Mouse (Mus musculus): ENCODE results near the gene Ywhag. TPM values are rescaled to one million over a fixed set of nuclear protein-coding genes. Genes with fewer than 3 reads are reported as not detected.
A peak's percentile ranks its signal among the peaks of the same experiment; 100 is the strongest.

Gene Ywhag
- polyA plus RNA-seq, 1 experiment from 2014 or later = 164 TPM

GRCm38 (mm10) chr5:135963280-135963627 lies 28.8 kb upstream of the Ywhag start:
- H3K9me3 ChIP-seq = no peaks in the 10 kb centered on the region
- H3K27me3 ChIP-seq = peaks cover 13% of the 10 kb centered on the region; the same call in 1 of the 2 replicates

GRCm38 (mm10) chr5:135962492-135963279 lies 28.3 kb upstream of the Ywhag start:
- ATAC-seq (ENCODE audit: insufficient number of reproducible peaks, insufficient read depth, low FRiP score, low TSS enrichment, low read depth) = peak; percentile 94
- under 1% methylated on average over 64 of the region's 64 CpGs for WGBS
- Histone ChIP-seq H3K27me3 (peaks cover 13% of the 10 kb centered on the region; the same call in 1 of the 2 replicates), H3K4me1 (peaks cover 23% of the 10 kb centered on the region), H3K4me2 (peak overlapping the region; percentile 91), H3K9me3 (no peaks in the 10 kb centered on the region), H3K27ac (peak overlapping the region; percentile 96), H3K9ac (peak overlapping the region; percentile 94), H3K36me3 (no peaks in the 10 kb centered on the region), H3K4me3 (peak overlapping the region; percentile 68)

More at GRCm38 (mm10) chr5:135963280-135963627, 28.8 kb upstream of the Ywhag start:
- peaks cover 20% of the 10 kb centered on the region for H3K4me1 ChIP-seq
- peak overlapping the region; percentile 91 for H3K4me2 ChIP-seq
- 2% methylated on average over 6 of the region's 6 CpGs for WGBS
- no peak for ATAC-seq (ENCODE audit: insufficient number of reproducible peaks, insufficient read depth, low FRiP score, low TSS enrichment, low read depth)
- peak overlapping the region; percentile 68 for H3K4me3 ChIP-seq
- peak overlapping the region; percentile 96 for H3K27ac ChIP-seq
- no peaks in the 10 kb centered on the region for H3K36me3 ChIP-seq
- H3K9ac ChIP-seq = peak overlapping the region; percentile 94

GRCm38 (mm10) chr5:135962125-135962491 lies 27.7 kb upstream of the Ywhag start:
- Histone ChIP-seq H3K27me3 (peaks cover 13% of the 10 kb centered on the region; the same call in 1 of the 2 replicates), H3K27ac (peak overlapping the region; percentile 96), H3K9me3 (no peaks in the 10 kb centered on the region), H3K4me1 (peaks cover 24% of the 10 kb centered on the region), H3K36me3 (no peaks in the 10 kb centered on the region), H3K4me2 (peak overlapping the region; percentile 91), H3K9ac (peak overlapping the region; percentile 37; the same call in 1 of the 2 replicates), H3K4me3 (peak overlapping the region; percentile 68)
- 2% methylated on average over 11 of the region's 11 CpGs for WGBS
- no peak for ATAC-seq (ENCODE audit: insufficient number of reproducible peaks, insufficient read depth, low FRiP score, low TSS enrichment, low read depth)

- Histone ChIP-seq H3K27me3 (peaks cover 13% of the 10 kb centered on the region; the same call in 1 of the 2 replicates), H3K4me1 (peaks cover 28% of the 10 kb centered on the region), H3K36me3 (no peaks in the 10 kb centered on the region), H3K9me3 (no peaks in the 10 kb centered on the region), H3K9ac (no peak overlapping the region), H3K4me2 (peak overlapping the region; percentile 91), H3K27ac (peak overlapping the region; percentile 96), H3K4me3 (no peak overlapping the region)
- ATAC-seq (ENCODE audit: insufficient number of reproducible peaks, insufficient read depth, low FRiP score, low TSS enrichment, low read depth) = no peak
- 97% methylated on average over 15 of the region's 15 CpGs for whole genome bisulfite sequencing
Measured at GRCm38 (mm10) chr5:135960909-135961635, 26.7 kb upstream of the Ywhag start.

- H3K27me3 ChIP-seq = 0 out of 2 replicates have a peak, but pooled peaks cover 4% of the 10 kb centered on the region
- no peak overlapping the region for H3K4me2 ChIP-seq
- ATAC-seq (ENCODE audit: insufficient number of reproducible peaks, insufficient read depth, low FRiP score, low TSS enrichment, low read depth) = no peak
- H3K36me3 ChIP-seq = no peaks in the 10 kb centered on the region
- H3K4me1 ChIP-seq = peaks cover 24% of the 10 kb centered on the region
- WGBS = 90% methylated on average over 7 of the region's 7 CpGs
- no peak overlapping the region for H3K9ac ChIP-seq
- H3K4me3 ChIP-seq = no peak overlapping the region
- H3K27ac ChIP-seq = no peak overlapping the region
- no peaks in the 10 kb centered on the region for H3K9me3 ChIP-seq
Measured at GRCm38 (mm10) chr5:135959911-135960310, 25.5 kb upstream of the Ywhag start.

- no peak overlapping the region for H3K9ac ChIP-seq
- peak overlapping the region; percentile 85 for H3K27ac ChIP-seq
- H3K4me3 ChIP-seq = no peak overlapping the region
- H3K27me3 ChIP-seq = no peaks in the 10 kb centered on the region
- H3K9me3 ChIP-seq = no peaks in the 10 kb centered on the region
- H3K4me1 ChIP-seq = peaks cover 24% of the 10 kb centered on the region
- no peak for ATAC-seq (ENCODE audit: insufficient number of reproducible peaks, insufficient read depth, low FRiP score, low TSS enrichment, low read depth)
- peak overlapping the region; percentile 48 for H3K4me2 ChIP-seq
- 88% methylated on average over 4 of the region's 4 CpGs for WGBS
- H3K36me3 ChIP-seq = no peaks in the 10 kb centered on the region
Measured at GRCm38 (mm10) chr5:135958367-135958766, 24.0 kb upstream of the Ywhag start.

- Histone ChIP-seq H3K27ac (peak overlapping the region; percentile 85), H3K36me3 (no peaks in the 10 kb centered on the region), H3K4me3 (peak overlapping the region; percentile 44), H3K27me3 (no peaks in the 10 kb centered on the region), H3K4me1 (peaks cover 20% of the 10 kb centered on the region), H3K9ac (peak overlapping the region; percentile 60), H3K9me3 (no peaks in the 10 kb centered on the region), H3K4me2 (peak overlapping the region; percentile 48)
- peak; percentile 83 for ATAC-seq (ENCODE audit: insufficient number of reproducible peaks, insufficient read depth, low FRiP score, low TSS enrichment, low read depth)
- 8% methylated on average over 28 of the region's 28 CpGs for WGBS
Measured at GRCm38 (mm10) chr5:135957207-135957974, 23.0 kb upstream of the Ywhag start.

- 87% methylated on average over 9 of the region's 9 CpGs for WGBS
Measured at GRCm38 (mm10) chr5:135956300-135957206, 22.1 kb upstream of the Ywhag start.

GRCm38 (mm10) chr5:135952830-135953229 lies 18.4 kb upstream of the Ywhag start:
- Histone ChIP-seq H3K9me3 (no peaks in the 10 kb centered on the region), H3K27ac (no peak overlapping the region), H3K36me3 (no peaks in the 10 kb centered on the region), H3K4me1 (peaks cover 4% of the 10 kb centered on the region; the same call in 1 of the 2 replicates), H3K4me3 (no peak overlapping the region), H3K9ac (no peak overlapping the region), H3K4me2 (no peak overlapping the region), H3K27me3 (no peaks in the 10 kb centered on the region)
- ATAC-seq (ENCODE audit: insufficient number of reproducible peaks, insufficient read depth, low FRiP score, low TSS enrichment, low read depth) = no peak
- WGBS = 96% methylated on average over 2 of the region's 2 CpGs

More at GRCm38 (mm10) chr5:135956300-135957206, 22.1 kb upstream of the Ywhag start:
- Histone ChIP-seq H3K9me3 (no peaks in the 10 kb centered on the region), H3K4me1 (peaks cover 16% of the 10 kb centered on the region), H3K4me2 (peak overlapping the region; percentile 48), H3K4me3 (no peak overlapping the region), H3K36me3 (no peaks in the 10 kb centered on the region), H3K9ac (no peak overlapping the region), H3K27ac (peak overlapping the region; percentile 83), H3K27me3 (no peaks in the 10 kb centered on the region)
- no peak for ATAC-seq (ENCODE audit: insufficient number of reproducible peaks, insufficient read depth, low FRiP score, low TSS enrichment, low read depth)

- no peaks in the 10 kb centered on the region for H3K36me3 ChIP-seq
- no peak overlapping the region for H3K4me2 ChIP-seq
- no peak overlapping the region for H3K9ac ChIP-seq
- 94% methylated on average over 2 of the region's 2 CpGs for WGBS
- no peaks in the 10 kb centered on the region for H3K9me3 ChIP-seq
- H3K4me1 ChIP-seq = 0 out of 2 replicates have a peak, but pooled peaks cover under 1% of the 10 kb centered on the region
- ATAC-seq (ENCODE audit: insufficient number of reproducible peaks, insufficient read depth, low FRiP score, low TSS enrichment, low read depth) = no peak
- H3K4me3 ChIP-seq = no peak overlapping the region
- H3K27me3 ChIP-seq = no peaks in the 10 kb centered on the region
- no peak overlapping the region for H3K27ac ChIP-seq
Measured at GRCm38 (mm10) chr5:135951660-135952059, 17.2 kb upstream of the Ywhag start.

Measured in embryonic facial prominence, embryonic 13.5 days (tissue).